Mouse (Mus musculus) mesoderm, embryonic 11.5 days (tissue): ENCODE data around the gene Wfdc18.

ENCODE experiments used
- DNase-seq: peaks from one replicate; pipeline ENCODE4 v3.0.0-alpha.2; 2012; ENCODE audit warnings: low read depth, low spot score

Gene Wfdc18

GRCm38 (mm10) chr11:83708715-83709114 lies at the start of gene Wfdc18:
TSS of gene Wfdc18 (plus strand) at chr11:83709015.
- DNase-seq, result no peak

GRCm38 (mm10) chr11:83662204-83662603 lies 46.6 kb upstream of the Wfdc18 start, which contains the start of gene Ccl4:
TSS of gene Ccl4 (plus strand) at chr11:83662584.
- DNase-seq, result no peak

- DNase-seq, result no peak
Observed at GRCm38 (mm10) chr11:83663532-83663931, 45.3 kb upstream of the Wfdc18 start.

GRCm38 (mm10) chr11:83671743-83672142 lies 37.1 kb upstream of the Wfdc18 start:
- DNase-seq, result no peak

- DNase-seq, result no peak
Observed at GRCm38 (mm10) chr11:83675665-83676064, 33.1 kb upstream of the Wfdc18 start.

- no peak for DNase-seq
Observed at GRCm38 (mm10) chr11:83689918-83690317, 18.9 kb upstream of the Wfdc18 start.

- DNase-seq, result no peak
Observed at GRCm38 (mm10) chr11:83692008-83692407, 16.8 kb upstream of the Wfdc18 start.

- DNase-seq, result no peak
Observed at GRCm38 (mm10) chr11:83703705-83704104, 5.1 kb upstream of the Wfdc18 start, which contains the start of gene Wfdc17. TSS of gene Wfdc17 (plus strand) at chr11:83703991.

- DNase-seq, result no peak
Observed at GRCm38 (mm10) chr11:83709683-83710082, 868 bp downstream of the Wfdc18 start.

GRCm38 (mm10) chr11:83712671-83713070 lies 3.9 kb downstream of the Wfdc18 start:
- no peak for DNase-seq

- no peak for DNase-seq
Observed at GRCm38 (mm10) chr11:83713925-83714324, 5.1 kb downstream of the Wfdc18 start.

GRCm38 (mm10) chr11:83717042-83717665 lies 8.3 kb downstream of the Wfdc18 start:
- no peak for DNase-seq

- no peak for DNase-seq
Observed at GRCm38 (mm10) chr11:83720766-83721165, 12.0 kb downstream of the Wfdc18 start.

GRCm38 (mm10) chr11:83728757-83729432 lies 20.1 kb downstream of the Wfdc18 start:
- DNase-seq, result no peak

- DNase-seq, result no peak
Observed at GRCm38 (mm10) chr11:83731116-83731515, 22.3 kb downstream of the Wfdc18 start.

- DNase-seq, result no peak
Observed at GRCm38 (mm10) chr11:83733071-83733640, 24.3 kb downstream of the Wfdc18 start.

GRCm38 (mm10) chr11:83734215-83734614 lies 25.4 kb downstream of the Wfdc18 start:
- no peak for DNase-seq

- DNase-seq, result no peak
Observed at GRCm38 (mm10) chr11:83735881-83736280, 27.1 kb downstream of the Wfdc18 start.

GRCm38 (mm10) chr11:83737109-83737558 lies 28.3 kb downstream of the Wfdc18 start:
- DNase-seq, result no peak

- peak; percentile 73 for DNase-seq
Observed at GRCm38 (mm10) chr11:83739241-83739640, 30.4 kb downstream of the Wfdc18 start.

- no peak for DNase-seq
Observed at GRCm38 (mm10) chr11:83740443-83740991, 31.7 kb downstream of the Wfdc18 start.

GRCm38 (mm10) chr11:83741841-83742240 lies 33.0 kb downstream of the Wfdc18 start:
- DNase-seq, result no peak
